Mouse (Mus musculus): ENCODE measurements around the gene Gm26992.

DNA sequence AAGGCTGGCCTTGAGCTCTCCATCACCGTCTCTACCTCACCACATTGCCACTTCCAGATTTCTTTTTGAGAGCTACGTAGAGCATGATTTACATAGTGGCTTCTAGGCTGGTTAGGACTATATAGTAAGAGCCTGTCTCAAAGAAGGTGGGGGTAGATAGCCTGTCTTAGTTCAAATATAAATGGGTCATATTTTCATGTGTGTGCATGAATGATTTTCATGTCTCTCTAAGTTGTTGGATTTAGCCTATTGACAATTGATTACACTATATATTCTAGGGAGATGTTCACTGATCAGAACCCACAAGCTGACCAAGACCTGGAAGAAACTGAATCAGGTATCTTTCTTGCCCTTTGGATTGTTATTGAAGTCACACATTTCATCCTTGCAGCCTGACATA, at the start of gene Gm26992:
- TF ChIP-seq CTCF (IDR thresholded peaks at IDR 0.05; ENCODE audit: low read depth) (no peak), EP300 (IDR thresholded peaks at IDR 0.05; ENCODE audit: low read depth) (no peak)
